Mouse (Mus musculus) olfactory bulb, adult 2 months (tissue): ENCODE results near the gene Rab3gap2. TPM values are rescaled to one million over a fixed set of nuclear protein-coding genes. Genes with fewer than 3 reads are reported as not detected.

Source experiments
- H3K27ac ChIP-seq: fragments of 200-500 bp; 2 replicates; pipeline ENCODE4 v1.5.1; 2012; ENCODE audit warnings: low read depth, low read length; ENCODE audit not compliant: insufficient read depth
- H3K4me1 ChIP-seq: fragments of 200-500 bp; 2 replicates; pipeline ENCODE4 v1.6.1; 2012; ENCODE audit warnings: low read length; ENCODE audit not compliant: control insufficient read depth, insufficient read depth
- H3K4me3 ChIP-seq: fragments of 200-500 bp; 2 replicates; pipeline ENCODE4 v1.5.1; 2012; ENCODE audit warnings: mild to moderate bottlenecking, low read depth, low read length, moderate library complexity; ENCODE audit not compliant: insufficient read depth
- CTCF ChIP-seq: fragments of 200-500 bp; IDR thresholded peaks from 2 replicates; pipeline ENCODE4 v1.5.1; 2012; ENCODE audit warnings: low read depth, mild to moderate bottlenecking, low read length, moderate library complexity; ENCODE audit not compliant: insufficient read depth
- POLR2A ChIP-seq: fragments of 200-500 bp; IDR thresholded peaks from 2 replicates; pipeline ENCODE4 v1.6.1; 2012; ENCODE audit warnings: mild to moderate bottlenecking, low read depth, low read length, moderate library complexity; ENCODE audit not compliant: insufficient read depth
- WGBS: fragments of 180-500 bp; shearing (Covaris S2); methylation state at CpG from one replicate; pipeline ENCODE4 v1.1.7; 2018; 5-methylcytosine and 5-hydroxymethylcytosine counted together
- polyA plus RNA-seq: library from polyadenylated mRNA; stranded (reverse); fragments of >200 nt; gene quantifications from 2 replicates; pipeline ENCODE4 v1.2.4, GENCODE M21; 2012; ENCODE audit warnings: low replicate concordance; ENCODE audit not compliant: missing spikeins, insufficient read depth, insufficient read length

The Rab3gap2 gene
- polyA plus RNA-seq, 1 experiment = not detected

GRCm38 (mm10) chr1:185270403-185271097 is 66.6 kb downstream of the Rab3gap2 start:
- no peak overlapping the region for H3K27ac ChIP-seq
- 97% methylated on average over 8 of the region's 8 CpGs for WGBS
- no peaks in the 10 kb centered on the region for H3K4me1 ChIP-seq
- TF ChIP-seq POLR2A = no peak
- no peak for TF ChIP-seq CTCF
- H3K4me3 ChIP-seq = no peak overlapping the region

GRCm38 (mm10) chr1:185271373-185271772 is 67.5 kb downstream of the Rab3gap2 start:
- WGBS = 87% methylated on average over 9 of the region's 9 CpGs
- Histone ChIP-seq H3K4me3 (no peak overlapping the region), H3K27ac (no peak overlapping the region), H3K4me1 (no peaks in the 10 kb centered on the region)
- no peak for TF ChIP-seq CTCF
- TF ChIP-seq POLR2A = no peak

DNA sequence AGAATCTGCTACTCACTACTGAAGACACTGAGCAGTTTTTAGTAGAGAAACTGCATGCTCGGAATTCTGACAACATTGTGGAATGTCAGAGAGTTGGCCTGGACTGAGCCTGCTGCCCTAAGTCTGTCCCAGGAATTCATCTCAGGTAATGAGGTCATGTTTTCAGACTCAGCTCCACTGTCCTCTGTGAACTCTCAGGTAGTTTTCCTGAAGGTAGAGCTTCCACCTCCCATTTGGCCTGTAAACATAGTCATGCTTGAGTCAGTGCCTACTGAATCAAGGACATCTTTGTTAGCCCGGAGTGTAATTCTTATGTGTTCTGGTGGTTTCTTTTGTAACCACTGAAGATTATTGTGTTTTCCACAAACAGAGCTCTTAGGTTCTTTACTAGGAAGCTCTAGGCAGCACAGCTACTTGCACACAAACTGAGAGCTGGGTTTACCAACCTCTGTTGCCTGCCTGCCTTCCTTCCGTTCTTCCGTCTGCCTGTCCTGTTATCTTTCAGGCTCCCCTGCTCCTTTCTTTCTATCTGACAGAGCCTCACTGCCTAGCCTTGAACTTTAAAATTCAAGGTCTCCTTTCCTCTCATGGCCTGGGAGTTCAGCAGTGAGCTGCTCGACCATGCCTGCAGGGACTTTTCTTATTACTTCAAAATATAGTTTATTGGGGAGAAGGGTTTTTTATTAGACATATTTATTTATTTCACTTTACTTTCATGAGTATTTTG is 71.1 kb downstream of the Rab3gap2 start:
- WGBS = 84% methylated on average over 5 of the region's 5 CpGs
- Histone ChIP-seq H3K4me3 (no peak overlapping the region), H3K27ac (no peak overlapping the region), H3K4me1 (no peaks in the 10 kb centered on the region)
- TF ChIP-seq POLR2A = no peak
- TF ChIP-seq CTCF = no peak

DNA sequence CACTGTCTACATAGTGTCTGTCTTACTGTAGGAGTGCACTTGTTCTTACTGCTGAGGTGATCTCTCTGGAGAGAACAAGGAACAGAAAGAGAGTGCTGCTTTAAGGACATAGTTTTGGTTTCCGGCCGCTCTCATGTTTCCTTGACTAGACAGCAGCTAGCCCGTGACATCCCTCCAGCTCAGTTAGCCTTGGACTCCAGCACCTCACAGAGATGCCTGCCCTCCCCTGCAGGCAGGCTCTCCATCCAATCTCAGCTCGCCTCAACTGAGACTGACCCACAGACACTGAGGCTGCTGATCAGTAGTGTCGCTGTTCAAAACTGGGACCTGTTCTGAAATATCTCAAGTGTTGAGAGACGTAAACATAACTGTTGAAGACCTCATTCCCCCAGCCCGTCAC is 72.1 kb downstream of the Rab3gap2 start:
- no peak overlapping the region for H3K4me3 ChIP-seq
- TF ChIP-seq POLR2A (no peak), CTCF (no peak)
- 93% methylated on average over 7 of the region's 7 CpGs for WGBS

DNA sequence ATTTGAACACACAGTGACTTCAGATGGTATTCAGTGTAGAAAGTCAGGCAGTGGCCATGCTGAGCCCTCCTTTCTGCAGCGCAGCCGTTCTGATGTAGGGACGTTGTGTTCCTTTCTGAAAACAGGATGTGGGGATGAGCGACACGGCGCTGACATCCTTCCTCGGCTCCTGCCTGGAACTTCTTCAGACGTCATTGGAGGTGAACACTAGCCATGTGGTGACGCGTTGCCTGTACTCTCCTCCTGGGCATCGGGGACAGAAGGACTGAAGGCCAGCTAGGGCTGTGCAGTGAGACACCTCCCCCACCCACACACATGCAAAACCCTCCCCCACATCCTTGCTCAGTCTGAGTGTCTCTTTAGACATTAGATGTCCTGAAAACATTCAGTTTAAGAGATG is 73.1 kb downstream of the Rab3gap2 start:
- TF ChIP-seq CTCF (no peak), POLR2A (no peak)
- Histone ChIP-seq H3K4me1 (no peaks in the 10 kb centered on the region), H3K4me3 (no peak overlapping the region), H3K27ac (no peak overlapping the region)
- WGBS = 88% methylated on average over 11 of the region's 11 CpGs

More for the DNA sequence above, 72.1 kb downstream of the Rab3gap2 start:
- Histone ChIP-seq H3K27ac (no peak overlapping the region), H3K4me1 (no peaks in the 10 kb centered on the region)

- no peak for TF ChIP-seq POLR2A
- no peak for TF ChIP-seq CTCF
- no peak overlapping the region for H3K27ac ChIP-seq
- H3K4me3 ChIP-seq = no peak overlapping the region
- H3K4me1 ChIP-seq = no peaks in the 10 kb centered on the region
- WGBS = 82% methylated on average over 9 of the region's 9 CpGs
Observed at GRCm38 (mm10) chr1:185279288-185279687, 75.4 kb downstream of the Rab3gap2 start.

GRCm38 (mm10) chr1:185280616-185281015 is 76.7 kb downstream of the Rab3gap2 start:
- 93% methylated on average over 4 of the region's 4 CpGs for WGBS
- no peak overlapping the region for H3K27ac ChIP-seq
- TF ChIP-seq CTCF = no peak
- no peak for TF ChIP-seq POLR2A
- H3K4me1 ChIP-seq = 0 out of 2 replicates have a peak, but pooled peaks cover 2% of the 10 kb centered on the region
- H3K4me3 ChIP-seq = no peak overlapping the region

DNA sequence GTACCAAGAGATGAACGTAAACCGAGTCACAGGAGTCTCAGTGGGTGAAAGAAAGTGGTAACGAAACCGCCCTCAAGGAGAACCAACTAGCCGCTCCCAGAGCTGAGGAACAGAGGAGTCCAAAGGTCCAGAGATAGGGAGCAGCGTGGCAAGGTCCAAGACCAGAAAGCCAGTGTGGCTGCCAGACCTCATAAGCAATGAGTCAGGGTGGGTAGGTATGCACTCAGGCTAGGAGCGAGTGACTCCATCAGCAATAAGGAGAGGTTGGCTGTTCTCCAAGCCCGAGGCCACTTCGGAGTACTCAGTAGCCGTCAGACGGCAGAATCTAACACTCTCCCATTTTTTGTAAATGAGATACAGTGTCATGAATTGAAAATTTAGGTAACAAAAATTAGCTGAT is 78.9 kb downstream of the Rab3gap2 start:
- WGBS = 91% methylated on average over 11 of the region's 11 CpGs
- TF ChIP-seq POLR2A = no peak
- no peak for TF ChIP-seq CTCF
- H3K4me3 ChIP-seq = no peak overlapping the region
- H3K4me1 ChIP-seq = 0 out of 2 replicates have a peak, but pooled peaks cover 2% of the 10 kb centered on the region
- no peak overlapping the region for H3K27ac ChIP-seq

- TF ChIP-seq POLR2A = no peak
- TF ChIP-seq CTCF = no peak
- no peak overlapping the region for H3K27ac ChIP-seq
- H3K4me1 ChIP-seq = 0 out of 2 replicates have a peak, but pooled peaks cover 2% of the 10 kb centered on the region
- WGBS = 93% methylated on average over 15 of the region's 15 CpGs
- no peak overlapping the region for H3K4me3 ChIP-seq
Observed at GRCm38 (mm10) chr1:185283247-185283646, 79.3 kb downstream of the Rab3gap2 start.
